Mouse (Mus musculus) spleen, adult 2 months (tissue): ENCODE results near the gene Vps16.

Experiments
- CTCF ChIP-seq: fragments of 200-500 bp; IDR thresholded peaks from 2 replicates; pipeline ENCODE4 v1.5.1; 2011; ENCODE audit warnings: mild to moderate bottlenecking, inconsistent platforms; ENCODE audit not compliant: insufficient read depth, insufficient read length, insufficient replicate concordance; ENCODE audit errors: extremely low read depth
- POLR2A ChIP-seq: fragments of 200-500 bp; IDR thresholded peaks from 2 replicates; pipeline ENCODE4 v1.6.1; 2011; ENCODE audit warnings: low read depth, low read length, inconsistent platforms

DNA sequence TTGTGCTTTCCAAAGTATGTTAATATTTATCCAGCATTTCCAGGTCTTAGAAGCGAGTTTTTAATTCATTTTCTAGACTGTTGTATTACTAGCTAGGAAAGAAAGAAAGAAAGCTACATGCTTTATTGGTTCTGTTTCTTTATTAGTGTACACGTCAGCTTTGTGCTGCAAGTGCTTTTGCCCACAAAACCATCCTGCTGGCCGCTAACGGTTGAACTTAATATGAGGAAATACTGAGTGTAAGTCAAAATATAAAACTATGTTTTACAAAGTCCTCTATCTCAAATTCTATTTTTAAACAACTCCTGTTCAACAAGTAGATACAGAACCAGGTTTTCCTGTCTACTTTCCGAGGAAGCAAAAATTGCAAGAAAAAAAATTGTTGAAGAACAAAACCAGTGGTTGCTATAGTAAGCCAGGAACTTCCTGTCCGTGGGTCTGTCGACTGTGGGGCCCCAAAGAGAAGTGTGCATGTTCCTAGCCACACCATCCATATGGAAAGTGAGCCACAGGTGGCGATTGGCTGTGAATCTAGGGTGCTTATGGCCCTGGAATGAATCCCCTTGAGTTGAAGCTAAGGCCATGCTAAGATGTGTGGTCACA, 48.9 kb downstream of the Vps16 start:
- TF ChIP-seq CTCF: no peak
- no peak for TF ChIP-seq POLR2A
